Mouse (Mus musculus) liver, postnatal 0 days (tissue): ENCODE measurements around the gene Rbm47.

ENCODE experiments used
- CTCF ChIP-seq: sonication (generic); IDR thresholded peaks from 2 replicates; pipeline ENCODE4 v1.5.1; 2016; ENCODE audit warnings: antibody characterized with exemption, low read depth
- EP300 ChIP-seq: IDR thresholded peaks from 2 replicates; pipeline ENCODE4 v1.6.1; 2016; ENCODE audit warnings: antibody characterized with exemption, low read depth, mild to moderate bottlenecking

- TF ChIP-seq CTCF (no peak), EP300 (no peak)
These were observed 122.1 kb downstream of the Rbm47 start for GRCm38 (mm10) chr5:66050841-66051240.
